Mouse (Mus musculus) splenic B cell, adult 2 months (primary cell): Measurements from ENCODE around the gene Wscd2.
A peak's percentile ranks its signal among the peaks of the same experiment; 100 is the strongest.

Source experiments
- DNase-seq: peaks from one replicate; pipeline ENCODE4 v3.0.0-alpha.2; 2011; ENCODE audit warnings: low read depth, low spot score
- H3K27me3 ChIP-seq: 2 replicates; pipeline ENCODE4 v1.6.1; 2012; ENCODE audit warnings: mild to moderate bottlenecking, low read length, moderate library complexity, mixed read lengths; ENCODE audit not compliant: control insufficient read depth, poor library complexity, insufficient read depth, severe bottlenecking
- H3K36me3 ChIP-seq: 2 replicates; pipeline ENCODE4 v1.6.1; 2012; ENCODE audit warnings: mild to moderate bottlenecking, low read length, moderate library complexity, mixed read lengths; ENCODE audit not compliant: control insufficient read depth, poor library complexity, insufficient read depth, severe bottlenecking

Wscd2 gene

GRCm38 (mm10) chr5:113611771-113612233 lies 121.7 kb downstream of the Wscd2 start:
- no peaks in the 10 kb centered on the region for H3K27me3 ChIP-seq

GRCm38 (mm10) chr5:113618716-113619115 lies 128.6 kb downstream of the Wscd2 start:
- no peak for DNase-seq
- no peaks in the 10 kb centered on the region for H3K27me3 ChIP-seq
- no peaks in the 10 kb centered on the region for H3K36me3 ChIP-seq

More at GRCm38 (mm10) chr5:113611771-113612233, 121.7 kb downstream of the Wscd2 start:
- DNase-seq, result no peak
- H3K36me3 ChIP-seq, result no peaks in the 10 kb centered on the region

GRCm38 (mm10) chr5:113619151-113619550 lies 129.0 kb downstream of the Wscd2 start:
- no peak for DNase-seq
- Histone ChIP-seq H3K36me3 (no peaks in the 10 kb centered on the region), H3K27me3 (no peaks in the 10 kb centered on the region)

GRCm38 (mm10) chr5:113620130-113620716 lies 130.1 kb downstream of the Wscd2 start:
- DNase-seq, result no peak
- H3K36me3 ChIP-seq, result no peaks in the 10 kb centered on the region

DNA sequence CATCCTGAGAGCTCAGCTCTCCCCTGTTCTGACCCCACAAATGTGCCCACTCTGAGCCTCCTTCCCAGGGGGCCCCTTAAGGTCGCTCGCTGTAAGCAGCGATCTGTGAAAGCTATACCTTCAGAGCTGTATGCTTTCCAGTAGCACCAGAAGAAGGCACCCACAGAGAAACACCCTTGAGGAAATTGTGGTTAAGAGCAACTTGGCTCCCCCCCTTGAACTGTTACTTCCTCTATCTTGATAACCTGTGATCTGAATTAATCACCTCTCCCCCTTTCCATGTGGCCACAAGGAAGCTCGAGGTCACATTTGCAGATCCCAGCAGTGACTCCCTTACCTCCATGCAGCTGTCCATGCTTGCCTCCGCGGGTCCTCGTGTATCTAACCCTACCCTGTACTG lies 130.9 kb downstream of the Wscd2 start:
- H3K27me3 ChIP-seq, result no peaks in the 10 kb centered on the region
- peak; percentile 33 for DNase-seq
- no peaks in the 10 kb centered on the region for H3K36me3 ChIP-seq

More at GRCm38 (mm10) chr5:113620130-113620716, 130.1 kb downstream of the Wscd2 start:
- no peaks in the 10 kb centered on the region for H3K27me3 ChIP-seq

DNA sequence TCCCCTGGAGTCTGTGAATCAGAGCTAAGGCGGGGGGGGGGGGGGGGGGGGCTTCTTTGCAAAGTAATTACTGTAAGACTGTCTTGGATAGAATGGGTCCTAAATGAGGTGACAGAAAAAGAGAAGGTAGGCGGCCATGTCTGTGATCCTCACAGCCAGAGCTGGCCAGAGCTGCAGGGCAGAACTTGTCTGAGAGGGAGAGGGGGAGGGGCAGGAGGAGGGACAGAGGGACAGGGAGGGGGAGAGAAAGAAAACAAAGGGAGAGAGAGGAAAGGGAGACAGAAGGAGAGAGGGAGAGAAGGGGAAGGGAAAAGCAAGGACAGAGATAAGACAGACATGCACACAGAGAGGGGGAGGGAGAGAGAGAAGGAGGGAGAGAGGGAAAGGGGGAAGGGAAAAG lies 132.9 kb downstream of the Wscd2 start:
- Histone ChIP-seq H3K27me3 (no peaks in the 10 kb centered on the region), H3K36me3 (no peaks in the 10 kb centered on the region)
- DNase-seq, result no peak

- Histone ChIP-seq H3K36me3 (no peaks in the 10 kb centered on the region), H3K27me3 (no peaks in the 10 kb centered on the region)
- no peak for DNase-seq
Observed at GRCm38 (mm10) chr5:113625068-113625467, 134.9 kb downstream of the Wscd2 start.

DNA sequence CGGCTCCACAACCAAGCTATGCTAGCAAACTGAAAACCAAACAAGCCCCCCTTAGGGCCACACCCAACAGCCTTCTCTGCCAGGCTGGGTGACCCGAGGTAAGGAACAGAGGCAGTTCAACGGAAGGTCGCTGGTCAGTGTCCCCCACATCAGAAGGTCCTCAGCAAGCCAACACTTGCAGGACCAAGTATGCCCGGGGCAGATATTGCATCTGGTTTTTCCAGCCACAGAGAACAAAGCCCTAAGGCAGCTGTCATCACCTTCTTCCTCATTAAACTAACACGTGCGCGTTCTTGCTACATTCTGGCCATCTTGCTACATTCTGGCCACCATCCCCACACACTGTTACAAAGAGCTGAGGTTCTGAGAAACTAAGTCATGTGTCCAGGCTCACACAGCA lies 136.2 kb downstream of the Wscd2 start:
- Histone ChIP-seq H3K36me3 (no peaks in the 10 kb centered on the region), H3K27me3 (no peaks in the 10 kb centered on the region)
- no peak for DNase-seq

DNA sequence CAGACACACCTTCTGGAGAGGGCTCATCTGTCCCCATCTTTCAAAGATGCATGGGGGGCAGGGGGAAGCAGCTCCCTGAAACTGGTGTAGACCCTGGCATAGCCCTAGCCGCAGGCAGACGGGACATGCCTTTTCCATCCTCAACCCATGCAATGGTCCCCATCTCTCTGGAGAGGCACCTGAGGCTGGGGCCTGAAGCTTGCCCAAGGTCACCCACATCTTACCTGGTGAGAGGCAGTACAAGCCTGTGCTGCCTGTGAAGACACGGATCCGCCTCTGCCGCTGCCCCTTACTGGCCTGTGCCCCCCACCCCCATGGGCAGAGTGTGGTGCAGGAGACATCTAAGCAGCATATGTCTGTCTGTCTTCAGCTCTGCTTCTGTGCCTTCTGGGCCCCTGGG lies 136.9 kb downstream of the Wscd2 start:
- DNase-seq, result no peak
- H3K27me3 ChIP-seq, result no peaks in the 10 kb centered on the region
- H3K36me3 ChIP-seq, result no peaks in the 10 kb centered on the region

DNA sequence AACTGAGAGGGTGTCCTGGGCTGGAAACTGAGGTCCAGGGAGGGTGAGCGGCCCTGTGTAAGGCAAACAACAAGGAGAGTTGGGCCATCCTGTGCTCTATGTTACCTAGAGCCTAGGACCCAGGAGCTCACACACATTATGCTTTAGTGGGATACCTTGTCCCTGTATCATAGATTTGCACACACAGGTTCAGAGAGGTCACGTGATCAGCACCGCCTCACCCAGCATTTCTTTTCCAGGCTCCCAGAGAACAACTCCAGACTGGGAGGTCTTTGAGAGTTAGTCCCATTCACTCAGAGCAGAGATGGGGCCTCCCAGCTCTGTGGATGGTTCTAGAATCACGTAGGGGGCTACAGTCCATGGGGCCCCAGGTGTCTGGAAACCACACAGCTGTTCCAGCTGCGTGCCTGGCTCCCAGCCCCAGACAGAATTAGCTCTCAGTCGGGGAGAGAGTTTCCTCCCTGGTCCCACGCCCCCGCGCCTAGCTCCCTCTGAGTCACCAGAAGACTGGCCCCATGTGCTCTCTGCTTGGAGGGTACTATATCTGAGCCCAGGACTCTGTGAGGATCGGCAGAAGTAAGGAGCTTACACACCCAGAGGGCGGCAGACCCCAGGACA lies 137.8 kb downstream of the Wscd2 start:
- no peaks in the 10 kb centered on the region for H3K36me3 ChIP-seq
- H3K27me3 ChIP-seq, result no peaks in the 10 kb centered on the region
- DNase-seq, result no peak

GRCm38 (mm10) chr5:113629248-113629647 lies 139.1 kb downstream of the Wscd2 start:
- no peaks in the 10 kb centered on the region for H3K36me3 ChIP-seq
- DNase-seq, result no peak
- H3K27me3 ChIP-seq, result no peaks in the 10 kb centered on the region

DNA sequence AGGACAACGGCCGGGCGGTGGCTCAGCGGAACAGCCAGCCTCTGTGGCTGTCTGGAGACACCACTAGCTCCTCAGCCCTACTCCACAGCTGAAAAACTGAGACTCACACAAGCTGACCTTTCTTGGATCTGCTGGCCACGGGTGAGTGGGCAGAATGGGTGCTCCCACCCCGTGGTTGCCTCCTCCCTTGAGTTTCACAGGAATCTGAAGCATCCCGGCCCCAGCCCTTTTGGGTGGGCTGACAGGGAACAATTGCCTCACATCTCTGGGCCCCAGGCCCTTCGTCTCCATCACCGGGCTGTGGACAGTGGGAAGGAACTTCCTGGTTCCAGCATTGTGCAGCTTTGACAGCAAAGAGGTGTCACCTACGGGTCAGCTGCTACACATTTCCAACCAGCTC lies 140.0 kb downstream of the Wscd2 start:
- Histone ChIP-seq H3K36me3 (no peaks in the 10 kb centered on the region), H3K27me3 (no peaks in the 10 kb centered on the region)
- DNase-seq, result no peak

- no peak for DNase-seq
- H3K27me3 ChIP-seq, result no peaks in the 10 kb centered on the region
- no peaks in the 10 kb centered on the region for H3K36me3 ChIP-seq
Observed at GRCm38 (mm10) chr5:113633037-113633714, 143.0 kb downstream of the Wscd2 start.

GRCm38 (mm10) chr5:113634024-113634651 lies 144.0 kb downstream of the Wscd2 start:
- Histone ChIP-seq H3K36me3 (no peaks in the 10 kb centered on the region), H3K27me3 (no peaks in the 10 kb centered on the region)
- no peak for DNase-seq
